Mouse (Mus musculus): ENCODE data around the gene 9130213A22Rik.

DNA sequence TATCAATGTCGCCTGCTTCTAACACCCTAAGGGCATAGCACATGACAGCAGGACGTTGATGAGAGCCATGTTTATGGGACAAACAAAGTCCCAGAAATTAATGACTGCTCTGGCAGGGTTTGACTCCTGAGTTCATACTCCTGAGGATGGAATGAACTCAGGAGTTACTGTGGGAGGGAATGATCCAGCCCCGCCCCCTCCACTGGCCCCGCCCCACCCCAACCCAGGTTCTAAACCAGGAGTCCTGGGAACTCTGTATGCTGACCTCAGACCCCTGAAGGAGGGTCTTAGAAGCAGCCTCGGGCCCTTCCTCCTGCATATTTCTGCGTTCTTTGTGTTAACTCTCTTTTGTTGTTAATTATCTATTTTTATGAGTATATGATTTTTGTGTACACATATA lies 36.8 kb downstream of the 9130213A22Rik start:
- TF ChIP-seq CTCF (IDR thresholded peaks at IDR 0.05; ENCODE audit: borderline replicate concordance, control insufficient read depth, extremely low read depth, insufficient read depth, low read length, poor library complexity) (no peak), POLR2A (IDR thresholded peaks at IDR 0.05; ENCODE audit: control insufficient read depth, extremely low read depth, insufficient read depth, low read length, poor library complexity) (no peak)
